Mouse (Mus musculus) heart, postnatal 0 days (tissue): ENCODE data around the gene Mast3.

Experiments
- CTCF ChIP-seq: IDR thresholded peaks from 2 replicates; pipeline ENCODE4 v1.5.1; 2016; ENCODE audit warnings: antibody characterized with exemption, control low read depth, low read depth
- EP300 ChIP-seq: IDR thresholded peaks from 2 replicates; pipeline ENCODE4 v1.6.1; 2016; ENCODE audit warnings: antibody characterized with exemption, low read depth

DNA sequence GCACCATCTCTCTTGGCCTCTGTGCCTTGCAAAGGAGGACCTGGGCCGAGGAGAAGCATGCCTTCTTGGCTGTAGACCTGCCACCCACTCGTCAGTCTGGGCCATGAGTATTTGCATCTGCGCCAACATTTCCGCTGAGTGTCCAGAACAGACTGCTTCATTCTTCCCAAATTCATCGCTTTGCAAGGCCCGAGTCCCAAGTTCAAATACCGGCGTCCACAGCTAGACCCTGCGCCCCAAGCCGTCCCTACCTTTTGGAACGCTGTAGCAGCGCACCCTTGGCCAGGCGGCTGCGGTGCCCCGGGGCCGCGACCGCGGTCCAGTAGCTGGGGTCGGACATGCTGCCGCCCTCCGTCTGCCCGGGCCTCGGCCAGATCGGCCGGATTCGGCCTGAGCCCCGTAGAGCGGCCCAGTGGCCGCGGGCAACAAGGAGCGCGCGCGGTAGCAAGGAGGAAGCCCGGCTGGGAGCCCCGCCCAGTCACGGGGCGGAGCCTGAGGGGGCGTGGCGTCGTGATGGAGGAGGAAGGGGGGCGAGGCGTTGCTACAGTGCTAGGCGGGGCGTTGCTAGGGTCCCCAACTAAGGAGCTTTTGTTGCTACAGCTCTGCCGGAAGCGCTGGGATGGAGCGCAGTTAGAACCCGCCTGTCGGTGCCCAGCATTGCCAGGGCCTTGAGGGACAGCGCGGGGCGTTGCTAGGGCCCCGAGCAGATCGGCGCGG is 12.7 kb downstream of the Mast3 start:
- no peak for TF ChIP-seq CTCF
- TF ChIP-seq EP300 = no peak
